Mouse (Mus musculus): ENCODE measurements around the gene Arpp21. TPM values are rescaled to one million over a fixed set of nuclear protein-coding genes. Genes with fewer than 3 reads are reported as not detected.

Arpp21 gene
- total and polyA plus RNA-seq, 3 experiments = 0.71 TPM; not detected in 2

DNA sequence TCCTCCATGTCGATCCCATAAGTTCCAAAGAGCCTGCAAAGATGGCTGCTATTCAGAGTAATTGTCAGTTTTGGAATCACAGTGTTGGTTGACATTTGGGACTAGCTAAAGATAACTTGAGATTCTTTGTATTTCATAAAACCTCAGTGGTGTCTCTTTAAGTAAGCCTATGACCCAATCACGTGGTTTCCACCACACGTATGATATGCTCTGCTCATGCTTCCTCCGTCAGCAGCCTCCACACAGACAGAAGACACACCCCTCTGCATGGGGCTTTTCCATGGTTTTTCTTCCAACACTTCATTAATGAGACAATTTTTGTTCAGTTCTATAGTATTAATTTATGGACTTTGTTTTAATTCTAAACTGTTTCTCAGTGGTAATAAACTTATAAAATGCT lies 71.1 kb downstream of the Arpp21 start:
- ATAC-seq (ENCODE audit: extremely low read depth, insufficient number of reproducible peaks, low FRiP score, poor library complexity, severe bottlenecking) = no peak
- H3K9me3 ChIP-seq (replicated peaks) = peaks cover 26% of the 10 kb centered on the region
- H3K36me3 ChIP-seq (replicated peaks) = no peaks in the 10 kb centered on the region
- no peaks in the 10 kb centered on the region for H3K27me3 ChIP-seq (ENCODE audit: insufficient read depth, low read length)
- no peak for DNase-seq (ENCODE audit: low spot score)
- H3K4me3 ChIP-seq (ENCODE audit: low read depth, low read length) = no peak overlapping the region
- TF ChIP-seq POLR2AphosphoS5 (IDR thresholded peaks at IDR 0.05; ENCODE audit: insufficient replicate concordance, low read depth, low read length) = no peak
- TF ChIP-seq TAL1 (conservative IDR thresholded peaks at IDR 0.05; ENCODE audit: low read depth, low read length) = no peak
- TF ChIP-seq GATA2 (IDR thresholded peaks at IDR 0.05; ENCODE audit: borderline replicate concordance, low read depth, low read length) = no peak
- no peak for TF ChIP-seq GATA1 (IDR thresholded peaks at IDR 0.05; ENCODE audit: borderline replicate concordance, low read length)
- no peak for TF ChIP-seq CTCF (IDR thresholded peaks at IDR 0.05; ENCODE audit: low read depth, low read length)
- H3K4me1 ChIP-seq (ENCODE audit: insufficient read depth, low read depth, low read length) = no peaks in the 10 kb centered on the region

DNA sequence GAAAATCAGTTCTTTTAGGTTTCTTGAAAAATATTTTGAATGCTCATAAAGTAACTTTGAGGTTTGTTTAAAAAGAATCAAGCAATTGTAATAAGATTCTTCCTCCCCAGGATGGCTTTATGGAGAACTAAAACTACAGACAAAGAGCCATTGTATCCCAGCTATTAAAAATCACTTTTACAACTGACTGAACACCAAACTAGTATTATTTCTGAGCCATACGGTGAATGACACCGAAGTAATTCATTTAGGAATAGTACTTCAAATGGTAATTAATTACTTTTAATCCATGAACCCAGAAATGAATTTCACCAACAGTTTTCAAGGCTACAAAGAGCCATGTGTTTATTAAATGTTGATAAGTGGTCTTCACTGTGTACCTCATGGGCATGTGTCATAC lies 74.8 kb downstream of the Arpp21 start:
- ATAC-seq (ENCODE audit: extremely low read depth, insufficient number of reproducible peaks, low FRiP score, poor library complexity, severe bottlenecking) (no peak), DNase-seq (ENCODE audit: low spot score) (no peak)
- Histone ChIP-seq H3K4me1 (ENCODE audit: insufficient read depth, low read depth, low read length) (no peaks in the 10 kb centered on the region), H3K4me3 (ENCODE audit: low read depth, low read length) (no peak overlapping the region), H3K9me3 (replicated peaks) (peaks cover 24% of the 10 kb centered on the region), H3K27me3 (ENCODE audit: insufficient read depth, low read length) (no peaks in the 10 kb centered on the region), H3K36me3 (replicated peaks) (no peaks in the 10 kb centered on the region)
- no peak for TF ChIP-seq GATA1 (IDR thresholded peaks at IDR 0.05; ENCODE audit: borderline replicate concordance, low read length)
- no peak for TF ChIP-seq CTCF (IDR thresholded peaks at IDR 0.05; ENCODE audit: low read depth, low read length)
- TF ChIP-seq GATA2 (IDR thresholded peaks at IDR 0.05; ENCODE audit: borderline replicate concordance, low read depth, low read length) = no peak
- TF ChIP-seq TAL1 (conservative IDR thresholded peaks at IDR 0.05; ENCODE audit: low read depth, low read length) = no peak
- no peak for TF ChIP-seq POLR2AphosphoS5 (IDR thresholded peaks at IDR 0.05; ENCODE audit: insufficient replicate concordance, low read depth, low read length)

DNA sequence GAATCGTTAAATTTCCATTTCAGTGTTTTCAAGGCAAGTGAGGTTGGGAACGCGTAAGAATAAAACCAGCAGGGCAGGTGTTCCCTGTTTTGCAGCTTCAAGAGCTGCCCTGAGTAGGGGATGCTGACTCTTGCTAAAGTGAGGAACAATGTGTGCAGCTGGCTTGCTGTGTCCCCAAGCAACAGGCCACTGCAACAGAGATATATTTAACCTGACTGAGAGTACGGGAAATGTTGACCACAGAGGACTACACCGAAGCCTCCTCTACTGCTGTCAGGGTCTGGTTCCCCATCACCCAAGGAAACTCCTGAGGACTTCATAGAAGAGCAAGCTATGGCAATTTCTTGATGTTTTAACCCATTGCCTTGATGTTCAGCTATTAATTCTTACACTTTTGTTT lies 81.8 kb downstream of the Arpp21 start:
- DNase-seq (ENCODE audit: low spot score) = no peak
- no peaks in the 10 kb centered on the region for H3K4me1 ChIP-seq (ENCODE audit: insufficient read depth, low read depth, low read length)
- ATAC-seq (ENCODE audit: extremely low read depth, insufficient number of reproducible peaks, low FRiP score, poor library complexity, severe bottlenecking) = no peak
- H3K9me3 ChIP-seq (replicated peaks) = peaks cover 43% of the 10 kb centered on the region
- H3K36me3 ChIP-seq (replicated peaks) = no peaks in the 10 kb centered on the region
- H3K27me3 ChIP-seq (ENCODE audit: insufficient read depth, low read length) = no peaks in the 10 kb centered on the region
- TF ChIP-seq GATA2 (IDR thresholded peaks at IDR 0.05; ENCODE audit: borderline replicate concordance, low read depth, low read length) (no peak), TAL1 (conservative IDR thresholded peaks at IDR 0.05; ENCODE audit: low read depth, low read length) (no peak), GATA1 (IDR thresholded peaks at IDR 0.05; ENCODE audit: borderline replicate concordance, low read length) (no peak), CTCF (IDR thresholded peaks at IDR 0.05; ENCODE audit: low read depth, low read length) (no peak), POLR2AphosphoS5 (IDR thresholded peaks at IDR 0.05; ENCODE audit: insufficient replicate concordance, low read depth, low read length) (no peak)
- no peak overlapping the region for H3K4me3 ChIP-seq (ENCODE audit: low read depth, low read length)

DNA sequence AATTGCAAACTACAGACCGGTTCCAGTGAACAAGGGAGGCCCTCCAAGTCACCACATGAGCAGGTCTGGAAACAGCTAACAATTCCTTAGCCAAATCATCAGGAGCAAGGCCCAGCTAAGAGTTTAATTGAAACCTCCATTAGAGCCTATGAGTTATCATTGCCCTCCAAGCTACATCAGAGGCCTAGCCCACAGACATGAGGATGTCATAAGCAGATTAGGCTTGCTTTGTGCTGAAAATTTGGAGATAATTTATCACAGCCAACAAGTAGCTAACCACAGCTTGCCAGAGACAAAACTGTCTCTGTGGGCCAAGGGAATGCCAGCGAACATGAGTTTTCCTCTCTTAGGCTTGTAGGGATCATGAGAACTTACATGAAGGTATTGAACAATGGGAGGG lies 83.0 kb downstream of the Arpp21 start:
- Histone ChIP-seq H3K9me3 (replicated peaks) (peaks cover 38% of the 10 kb centered on the region), H3K27me3 (ENCODE audit: insufficient read depth, low read length) (no peaks in the 10 kb centered on the region), H3K4me1 (ENCODE audit: insufficient read depth, low read depth, low read length) (no peaks in the 10 kb centered on the region), H3K4me3 (ENCODE audit: low read depth, low read length) (no peak overlapping the region), H3K36me3 (replicated peaks) (no peaks in the 10 kb centered on the region)
- DNase-seq (ENCODE audit: low spot score) (no peak), ATAC-seq (ENCODE audit: extremely low read depth, insufficient number of reproducible peaks, low FRiP score, poor library complexity, severe bottlenecking) (no peak)
- TF ChIP-seq TAL1 (conservative IDR thresholded peaks at IDR 0.05; ENCODE audit: low read depth, low read length) (no peak), GATA2 (IDR thresholded peaks at IDR 0.05; ENCODE audit: borderline replicate concordance, low read depth, low read length) (no peak), CTCF (IDR thresholded peaks at IDR 0.05; ENCODE audit: low read depth, low read length) (no peak), POLR2AphosphoS5 (IDR thresholded peaks at IDR 0.05; ENCODE audit: insufficient replicate concordance, low read depth, low read length) (no peak), GATA1 (IDR thresholded peaks at IDR 0.05; ENCODE audit: borderline replicate concordance, low read length) (no peak)

DNA sequence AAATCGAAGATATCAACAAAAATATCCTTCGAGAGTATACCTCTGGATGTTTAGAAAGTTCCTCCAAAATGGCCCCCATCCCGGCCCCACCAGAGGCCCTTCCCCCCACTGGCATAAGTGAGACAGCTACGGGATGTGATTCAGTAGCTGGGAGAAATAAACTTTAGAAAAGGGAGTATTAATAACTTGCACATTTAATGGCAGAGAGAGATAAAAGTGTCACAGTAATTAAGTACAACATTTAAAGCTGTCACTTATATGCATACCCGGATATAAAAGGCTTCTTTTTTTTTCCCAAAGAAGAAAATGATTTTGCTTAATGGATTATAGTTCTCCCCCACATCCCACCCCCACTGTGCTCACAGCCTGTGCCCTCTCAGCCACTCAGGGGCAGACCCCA lies 84.6 kb downstream of the Arpp21 start:
- DNase-seq (ENCODE audit: low spot score) = no peak
- H3K9me3 ChIP-seq (replicated peaks) = peaks cover 30% of the 10 kb centered on the region
- no peak overlapping the region for H3K4me3 ChIP-seq (ENCODE audit: low read depth, low read length)
- no peaks in the 10 kb centered on the region for H3K27me3 ChIP-seq (ENCODE audit: insufficient read depth, low read length)
- TF ChIP-seq TAL1 (conservative IDR thresholded peaks at IDR 0.05; ENCODE audit: low read depth, low read length) (no peak), GATA1 (IDR thresholded peaks at IDR 0.05; ENCODE audit: borderline replicate concordance, low read length) (no peak)
- no peaks in the 10 kb centered on the region for H3K36me3 ChIP-seq (replicated peaks)
- no peaks in the 10 kb centered on the region for H3K4me1 ChIP-seq (ENCODE audit: insufficient read depth, low read depth, low read length)
- ATAC-seq (ENCODE audit: extremely low read depth, insufficient number of reproducible peaks, low FRiP score, poor library complexity, severe bottlenecking) = no peak

DNA sequence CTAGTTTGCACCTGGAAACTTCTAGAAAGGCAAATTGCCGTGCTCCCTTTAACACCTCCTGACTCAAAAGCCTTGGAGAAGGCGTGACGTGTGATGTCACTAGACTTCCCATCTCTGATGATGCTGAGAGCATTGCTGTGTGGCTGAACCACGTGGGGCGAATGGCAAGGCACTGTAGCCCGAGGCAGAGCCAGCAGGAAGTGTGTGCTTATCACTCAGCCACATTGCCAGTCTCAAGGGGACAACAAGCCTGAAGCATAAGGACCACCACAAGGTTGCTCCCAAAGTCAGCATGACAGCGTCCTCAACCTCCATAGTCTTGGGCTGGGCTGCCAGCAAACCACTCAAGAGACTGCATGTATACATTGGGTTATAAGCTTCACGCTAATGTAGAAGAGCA lies 95.1 kb downstream of the Arpp21 start:
- DNase-seq (ENCODE audit: low spot score) (no peak), ATAC-seq (ENCODE audit: extremely low read depth, insufficient number of reproducible peaks, low FRiP score, poor library complexity, severe bottlenecking) (no peak)
- TF ChIP-seq TAL1 (conservative IDR thresholded peaks at IDR 0.05; ENCODE audit: low read depth, low read length) = no peak
- TF ChIP-seq GATA2 (IDR thresholded peaks at IDR 0.05; ENCODE audit: borderline replicate concordance, low read depth, low read length) = no peak
- TF ChIP-seq CTCF (IDR thresholded peaks at IDR 0.05; ENCODE audit: low read depth, low read length) = no peak
- TF ChIP-seq POLR2AphosphoS5 (IDR thresholded peaks at IDR 0.05; ENCODE audit: insufficient replicate concordance, low read depth, low read length) = no peak
- no peak for TF ChIP-seq GATA1 (IDR thresholded peaks at IDR 0.05; ENCODE audit: borderline replicate concordance, low read length)
- peaks cover 44% of the 10 kb centered on the region for H3K9me3 ChIP-seq (replicated peaks)
- no peaks in the 10 kb centered on the region for H3K4me1 ChIP-seq (ENCODE audit: insufficient read depth, low read depth, low read length)
- H3K27me3 ChIP-seq (ENCODE audit: insufficient read depth, low read length) = peaks cover 3% of the 10 kb centered on the region; the same call in 1 of the 2 replicates
- H3K4me3 ChIP-seq (ENCODE audit: low read depth, low read length) = no peak overlapping the region
- no peaks in the 10 kb centered on the region for H3K36me3 ChIP-seq (replicated peaks)

DNA sequence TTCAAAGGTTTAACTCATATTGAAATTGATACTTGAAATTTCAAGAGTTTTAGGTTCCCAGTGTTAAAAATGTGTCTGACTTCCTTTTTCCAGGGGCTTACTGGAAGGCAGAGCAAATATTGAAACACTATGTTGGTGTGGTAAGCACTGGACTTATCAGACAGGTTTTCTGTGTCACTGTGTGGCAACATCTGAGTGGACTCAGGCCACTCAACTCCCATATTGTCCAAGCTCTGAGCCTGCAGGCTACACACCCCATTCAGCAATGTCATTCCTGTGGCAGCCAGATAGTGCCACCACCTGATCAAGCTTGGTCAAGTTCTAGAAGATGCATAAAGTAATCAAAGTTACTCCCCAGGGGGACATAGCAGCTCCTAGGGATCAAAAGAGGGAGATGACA lies 97.9 kb downstream of the Arpp21 start:
- DNase-seq (ENCODE audit: low spot score) (no peak), ATAC-seq (ENCODE audit: extremely low read depth, insufficient number of reproducible peaks, low FRiP score, poor library complexity, severe bottlenecking) (no peak)
- Histone ChIP-seq H3K4me1 (ENCODE audit: insufficient read depth, low read depth, low read length) (no peaks in the 10 kb centered on the region), H3K9me3 (replicated peaks) (peaks cover 51% of the 10 kb centered on the region), H3K36me3 (replicated peaks) (no peaks in the 10 kb centered on the region), H3K27me3 (ENCODE audit: insufficient read depth, low read length) (no peaks in the 10 kb centered on the region), H3K4me3 (ENCODE audit: low read depth, low read length) (no peak overlapping the region)
- no peak for TF ChIP-seq TAL1 (conservative IDR thresholded peaks at IDR 0.05; ENCODE audit: low read depth, low read length)
- no peak for TF ChIP-seq CTCF (IDR thresholded peaks at IDR 0.05; ENCODE audit: low read depth, low read length)
- no peak for TF ChIP-seq GATA2 (IDR thresholded peaks at IDR 0.05; ENCODE audit: borderline replicate concordance, low read depth, low read length)

Data from G1E (cell line).